Mouse (Mus musculus) embryonic stem cell, embryonic (primary cell): Measurements from ENCODE around the gene AC134908.4.

Experiments
- CTCF ChIA-PET, 4 experiments: fragments of 300-600 bp in 2 of 4; fragments of 350-600 bp in 2 of 4; sonication (Branson Sonifier 250); formaldehyde crosslinking; loops; one replicate each; lab custom pipeline; 2022; ENCODE audit warnings: inconsistent platforms in 2 of 4; lab: Charles Lee
- POLR2A ChIA-PET, 4 experiments: fragments of 300-600 bp in 2 of 4; fragments of 350-600 bp in 2 of 4; sonication (Branson Sonifier 250); formaldehyde crosslinking; loops; one replicate each; lab custom pipeline; 2022; ENCODE audit warnings: antibody characterized with exemption in 4 of 4, inconsistent platforms in 1 of 4; lab: Charles Lee

AC134908.4 gene

DNA sequence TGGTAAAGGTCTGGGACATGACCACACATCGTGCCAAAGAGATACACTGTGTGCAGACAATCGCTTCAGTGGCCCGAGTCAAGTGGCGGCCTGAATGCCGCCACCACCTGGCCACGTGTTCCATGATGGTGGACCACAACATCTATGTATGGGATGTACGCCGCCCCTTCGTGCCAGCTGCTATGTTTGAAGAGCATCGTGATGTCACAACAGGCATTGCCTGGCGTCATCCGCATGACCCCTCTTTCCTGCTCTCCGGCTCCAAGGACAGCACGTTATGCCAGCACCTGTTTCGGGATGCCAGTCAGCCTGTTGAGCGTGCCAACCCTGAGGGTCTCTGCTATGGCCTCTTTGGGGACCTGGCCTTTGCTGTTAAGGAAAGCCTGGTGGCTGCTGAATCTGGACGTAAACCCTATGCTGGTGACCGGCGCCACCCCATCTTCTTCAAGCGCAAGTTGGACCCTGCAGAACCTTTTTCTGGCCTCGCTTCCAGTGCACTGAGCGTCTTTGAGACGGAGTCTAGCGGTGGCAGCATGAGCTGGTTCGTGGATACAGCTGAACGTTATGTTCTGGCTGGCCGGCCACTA is 30.6 kb upstream of the AC134908.4 start:
- POLR2A ChIA-PET, result interaction anchor here in 2 of 4 experiments (0.9 to 4.4 kb wide), 8 partner anchors 7 to 286 kb away, joined by 3 to 44 read pairs (median 4); partner anchors contain the start of genes Haghl (in 1 of the 2), Rhbdl1 (in 1 of the 2) and Stub1 (in 1 of the 2)
- CTCF ChIA-PET, result no interaction called here

DNA sequence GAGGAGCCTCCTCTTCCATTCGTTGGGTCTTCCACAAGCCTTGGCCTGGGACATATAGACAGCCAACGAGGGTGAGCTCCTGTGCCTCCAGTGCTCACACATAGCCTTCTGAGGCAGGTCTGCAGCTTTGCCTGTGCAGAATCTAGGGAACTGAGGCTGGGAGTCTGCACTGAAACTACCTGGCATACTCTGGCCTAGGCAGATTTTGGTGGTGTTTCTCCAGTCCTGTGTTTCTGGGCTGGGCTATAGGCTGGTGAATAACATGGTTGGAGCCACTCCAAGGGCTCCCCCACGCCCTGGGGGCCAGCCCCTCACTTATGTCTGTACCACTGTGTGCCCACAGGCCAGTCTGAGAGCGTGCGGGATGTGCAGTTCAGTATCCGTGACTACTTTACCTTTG is 29.9 kb upstream of the AC134908.4 start:
- POLR2A ChIA-PET, result interaction anchor here in 3 of 4 experiments (0.7 to 4.4 kb wide), 7 partner anchors 8 to 399 kb away, joined by 3 to 60 read pairs (median 4); partner anchors contain the start of genes Stub1 (in 2 of the 3), Haghl (in 1 of the 3) and Rhbdl1 (in 1 of the 3)
- CTCF ChIA-PET, result no interaction called here

DNA sequence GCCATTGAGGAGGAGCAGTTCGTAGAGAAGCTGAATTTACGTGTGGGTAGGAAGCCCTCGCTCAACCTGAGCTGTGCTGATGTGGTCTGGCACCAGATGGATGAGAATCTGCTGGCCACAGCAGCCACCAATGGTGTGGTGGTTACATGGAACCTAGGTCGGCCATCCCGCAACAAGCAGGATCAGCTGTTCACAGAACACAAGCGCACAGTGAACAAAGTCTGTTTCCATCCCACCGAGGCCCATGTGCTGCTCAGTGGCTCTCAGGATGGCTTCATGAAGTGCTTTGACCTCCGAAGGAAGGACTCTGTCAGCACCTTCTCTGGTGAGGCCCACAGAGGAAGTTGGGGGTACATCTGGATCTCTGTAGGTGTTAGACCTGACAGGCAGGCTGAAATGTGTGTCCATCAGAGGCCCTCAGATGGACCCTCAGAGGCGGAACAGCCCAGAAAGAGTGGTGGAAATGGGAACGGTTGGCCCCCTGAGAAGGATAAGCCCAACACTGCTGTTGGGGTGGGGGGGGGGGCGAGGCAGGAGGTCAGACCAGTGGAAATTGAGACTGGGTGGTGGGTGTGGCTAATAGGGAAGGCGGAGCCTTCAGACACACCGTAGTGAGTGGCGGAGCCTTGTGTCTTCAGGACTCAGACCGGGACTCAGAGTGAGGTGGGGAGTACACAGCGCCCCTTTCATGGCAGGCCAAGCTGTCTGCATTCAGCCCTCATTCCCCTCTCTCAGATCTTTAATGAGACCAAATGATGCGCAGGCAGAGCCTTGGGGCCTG is 29.1 kb upstream of the AC134908.4 start:
- ChIA-PET CTCF (interaction anchor here in 1 of 4 experiments (1.0 to 1.5 kb wide), 2 partner anchors 8 to 12 kb away, joined by 3 to 4 read pairs; partner anchors contain the start of gene Stub1), POLR2A (interaction anchor here (0.7 to 4.4 kb wide), 12 partner anchors 8 to 399 kb away, joined by 3 to 60 read pairs (median 4); partner anchors contain the start of genes Rhbdl1 (in 2 of the 4), Stub1 (in 2 of the 4) and Mcrip2 (in 1 of the 4))

DNA sequence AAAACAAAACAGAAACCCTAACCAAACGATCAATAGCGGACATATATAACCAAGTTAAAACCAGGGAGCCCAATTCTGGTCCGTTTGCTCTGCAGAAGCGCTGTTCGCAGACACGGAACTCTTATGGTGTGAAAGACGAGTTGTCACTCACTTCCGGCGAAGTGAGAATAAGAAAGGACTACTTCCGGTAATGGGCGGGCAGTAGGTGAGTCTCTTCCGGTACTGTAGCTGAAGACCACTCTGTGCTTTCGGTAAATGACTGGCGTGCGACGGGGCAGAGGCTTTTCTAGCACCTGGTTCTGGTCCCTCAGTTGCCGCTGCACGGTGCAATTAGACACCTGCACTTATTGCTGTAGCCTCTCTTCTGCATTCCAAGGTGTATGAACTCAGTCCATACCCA is 28.0 kb upstream of the AC134908.4 start, which contains the start of gene Wdr24:
Gene Wdr24 (plus strand): TSS at position 176 of the 400 bp plus-strand sequence.
- CTCF ChIA-PET, result interaction anchor here in 2 of 4 experiments (1.2 to 1.5 kb wide), 3 partner anchors 9 to 308 kb away, joined by 3 to 11 read pairs (median 3); partner anchors contain the start of gene Stub1 (in 2 of the 2)
- POLR2A ChIA-PET, result interaction anchor here (0.5 to 4.4 kb wide), 18 partner anchors 9 to 97 kb away, joined by 3 to 60 read pairs (median 6); partner anchors contain the start of genes Stub1 (in 3 of the 4), Rhbdl1 (in 2 of the 4), Fam173a (in 1 of the 4) and Mcrip2 (in 1 of the 4)

DNA sequence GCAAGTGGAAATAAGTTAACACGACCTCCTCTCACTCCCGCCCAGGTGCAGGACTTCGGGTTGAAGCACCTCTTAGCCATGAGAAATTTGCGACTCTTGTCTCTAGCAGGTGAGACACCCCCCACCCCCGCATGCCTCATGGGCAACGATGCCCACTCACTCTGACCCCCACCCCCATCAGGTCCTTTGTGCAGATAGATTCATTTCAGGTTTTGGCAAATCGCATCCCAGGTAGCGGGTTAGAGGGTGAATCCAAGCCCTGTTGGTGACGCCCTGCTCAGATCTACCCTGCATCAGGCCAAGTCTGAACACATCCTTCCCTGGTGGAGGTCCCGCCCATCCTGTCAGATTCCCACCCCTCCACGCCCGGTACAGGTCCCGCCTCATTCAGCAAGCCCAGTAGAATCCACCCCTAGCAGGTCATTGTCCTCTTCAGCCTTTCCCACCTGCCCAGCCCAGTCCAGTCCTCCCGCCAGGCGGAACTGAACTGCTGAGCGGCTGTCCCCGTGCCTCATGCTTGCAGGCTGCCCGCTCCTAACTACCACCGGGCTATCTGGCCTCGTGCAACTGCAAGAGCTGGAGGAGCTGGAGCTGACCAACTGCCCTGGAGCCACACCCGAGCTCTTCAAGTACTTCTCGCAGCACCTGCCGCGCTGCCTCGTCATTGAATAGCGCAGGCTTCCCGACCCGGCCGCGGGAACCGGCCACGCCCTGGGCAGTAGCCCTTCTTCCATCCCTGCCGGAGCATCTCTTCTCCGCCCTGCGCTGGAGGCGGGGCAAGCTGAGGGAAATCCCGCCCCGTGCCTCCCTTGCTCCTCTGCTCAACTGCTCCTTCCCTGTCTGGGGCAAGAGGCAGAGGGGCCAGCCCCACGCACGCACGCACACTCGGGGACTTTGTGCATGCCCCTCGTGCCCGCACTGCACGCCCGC is 23.7 kb upstream of the AC134908.4 start:
- ChIA-PET POLR2A (interaction anchor here in 3 of 4 experiments (0.5 to 10.0 kb wide), 19 partner anchors 9 to 546 kb away, joined by 3 to 92 read pairs (median 3); partner anchors contain the start of genes Jmjd8 (in 3 of the 3), Stub1 (in 3 of the 3), Fbxl16 (in 2 of the 3) and Chtf18 (in 1 of the 3)), CTCF (interaction anchor here in 2 of 4 experiments (0.6 to 1.1 kb wide), 6 partner anchors 14 to 304 kb away, joined by 3 to 4 read pairs (median 4); partner anchors contain the start of genes Mcrip2 (in 1 of the 2), Mrpl28 (in 1 of the 2) and Stub1 (in 1 of the 2))

DNA sequence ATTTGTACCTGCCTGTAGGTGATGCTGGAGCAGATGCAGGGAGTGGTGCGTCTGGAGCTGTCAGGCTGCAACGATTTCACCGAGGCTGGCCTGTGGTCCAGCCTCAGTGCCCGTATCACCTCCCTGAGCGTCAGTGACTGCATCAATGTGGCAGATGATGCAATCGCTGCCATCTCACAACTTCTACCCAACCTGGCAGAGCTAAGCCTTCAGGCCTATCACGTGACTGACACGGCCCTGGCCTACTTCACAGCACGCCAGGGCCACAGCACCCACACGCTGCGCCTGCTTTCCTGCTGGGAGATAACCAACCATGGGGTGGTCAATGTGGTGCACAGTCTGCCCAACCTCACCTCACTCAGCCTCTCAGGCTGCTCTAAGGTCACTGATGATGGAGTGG is 22.2 kb upstream of the AC134908.4 start:
- CTCF ChIA-PET, result interaction anchor here in 3 of 4 experiments (0.6 to 1.5 kb wide), 6 partner anchors 16 to 367 kb away, joined by 3 to 6 read pairs (median 4); partner anchors contain the start of gene Wdr90 (in 1 of the 3)
- POLR2A ChIA-PET, result interaction anchor here in 2 of 4 experiments (0.6 to 10.0 kb wide), 11 partner anchors 9 to 435 kb away, joined by 3 to 92 read pairs (median 3); partner anchors contain the start of genes Stub1 (in 2 of the 2), Fbxl16 (in 1 of the 2), Jmjd8 (in 1 of the 2) and Luc7l (in 1 of the 2)

DNA sequence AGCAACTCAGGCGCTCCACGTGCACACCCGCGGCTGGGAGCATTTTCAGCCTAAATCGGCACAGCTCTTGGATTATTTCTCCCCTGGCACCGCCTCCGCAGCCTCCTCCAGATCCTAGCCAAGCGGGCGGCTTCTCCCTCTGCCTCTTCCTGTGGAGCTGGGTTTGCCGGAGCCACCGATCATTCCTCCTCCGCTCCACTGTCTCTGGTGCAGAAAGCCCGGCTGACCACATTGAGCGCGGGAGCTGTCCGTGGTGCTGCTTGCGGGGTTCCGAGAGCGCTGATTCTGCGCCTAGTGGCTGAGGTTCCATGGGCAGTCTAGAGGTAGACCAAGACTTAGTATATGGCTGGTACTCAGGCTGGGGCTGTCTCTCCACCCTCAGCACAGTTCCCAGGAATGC is 18.0 kb upstream of the AC134908.4 start:
- CTCF ChIA-PET, result interaction anchor here (0.5 to 1.9 kb wide), 21 partner anchors 9 to 1122 kb away, joined by 3 to 6 read pairs (median 3); partner anchors contain the start of genes Stub1 (in 2 of the 4), Chtf18 (in 1 of the 4), Rhot2 (in 1 of the 4) and Rpusd1 (in 1 of the 4)
- POLR2A ChIA-PET, result interaction anchor here (0.6 to 10.0 kb wide), 22 partner anchors 9 to 1103 kb away, joined by 3 to 92 read pairs (median 4); partner anchors contain the start of genes Wdr24 (in 3 of the 4), Chtf18 (in 2 of the 4), Rpusd1 (in 2 of the 4) and Stub1 (in 2 of the 4)

DNA sequence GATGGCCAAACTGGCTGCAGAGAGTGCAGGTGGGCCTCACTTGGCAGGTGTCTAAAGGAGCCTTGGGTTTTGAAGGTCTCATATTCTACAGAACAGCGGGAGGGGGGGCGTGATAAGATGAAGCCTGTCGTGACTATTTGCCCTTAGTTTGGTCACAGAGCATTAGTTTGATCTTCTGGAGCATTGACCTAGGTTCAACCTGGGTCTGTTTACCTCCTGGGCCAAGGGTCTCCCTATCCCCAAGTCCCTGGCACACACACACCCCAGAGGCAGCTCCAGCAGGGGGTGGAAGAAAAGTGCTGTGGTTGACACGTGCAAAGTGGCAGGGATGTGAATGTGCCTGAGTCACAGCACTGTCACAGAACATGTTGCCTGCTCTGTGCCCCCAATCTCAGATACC is 15.4 kb upstream of the AC134908.4 start:
- ChIA-PET CTCF (no interaction called here), POLR2A (no interaction called here)

DNA sequence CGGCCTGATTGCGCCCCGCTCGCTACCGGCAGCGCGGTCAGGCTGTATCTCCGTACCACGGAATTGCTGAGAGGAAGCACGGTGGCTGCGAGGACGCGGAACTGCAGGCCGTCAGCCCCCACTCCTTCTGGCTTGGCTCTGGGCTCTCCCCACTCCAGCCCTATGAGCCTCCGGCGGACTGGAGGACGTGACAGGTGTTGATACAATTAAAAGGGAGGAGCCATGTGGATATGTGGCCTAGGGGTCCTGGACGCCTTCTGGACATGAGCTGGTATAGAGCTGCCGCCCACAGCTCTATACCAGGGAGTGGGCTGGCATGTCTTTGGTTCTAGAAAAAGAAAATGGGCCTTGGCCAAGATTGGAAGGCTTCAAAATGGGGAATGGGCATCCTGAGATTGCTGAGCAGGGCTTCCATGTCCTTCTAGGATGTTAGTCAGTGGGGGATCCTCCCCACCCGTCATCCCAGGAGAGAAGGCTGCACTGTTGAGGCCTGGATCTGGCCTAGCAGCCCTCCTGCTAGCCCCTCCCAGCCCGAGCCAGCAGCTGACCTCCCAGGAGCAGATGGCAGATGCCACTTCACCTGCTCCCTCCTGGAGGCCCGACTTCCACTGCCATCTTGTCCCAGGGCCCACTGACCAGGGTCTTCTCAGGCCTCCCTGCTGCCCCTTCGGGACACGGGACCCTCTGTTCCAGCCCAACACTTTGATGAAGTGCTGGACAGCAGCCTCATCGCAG is 14.3 kb upstream of the AC134908.4 start:
- ChIA-PET POLR2A (interaction anchor here in 3 of 4 experiments (0.5 to 2.8 kb wide), 17 partner anchors 8 to 565 kb away, joined by 3 to 16 read pairs (median 4); partner anchors contain the start of genes Metrn (in 3 of the 3), Haghl (in 1 of the 3), Jmjd8 (in 1 of the 3) and Stub1 (in 1 of the 3)), CTCF (interaction anchor here in 3 of 4 experiments (0.7 to 1.5 kb wide), 6 partner anchors 13 to 239 kb away, joined by 3 to 5 read pairs (median 3); partner anchors contain the start of genes Metrn (in 1 of the 3), Narfl (in 1 of the 3) and Sox8 (in 1 of the 3))

DNA sequence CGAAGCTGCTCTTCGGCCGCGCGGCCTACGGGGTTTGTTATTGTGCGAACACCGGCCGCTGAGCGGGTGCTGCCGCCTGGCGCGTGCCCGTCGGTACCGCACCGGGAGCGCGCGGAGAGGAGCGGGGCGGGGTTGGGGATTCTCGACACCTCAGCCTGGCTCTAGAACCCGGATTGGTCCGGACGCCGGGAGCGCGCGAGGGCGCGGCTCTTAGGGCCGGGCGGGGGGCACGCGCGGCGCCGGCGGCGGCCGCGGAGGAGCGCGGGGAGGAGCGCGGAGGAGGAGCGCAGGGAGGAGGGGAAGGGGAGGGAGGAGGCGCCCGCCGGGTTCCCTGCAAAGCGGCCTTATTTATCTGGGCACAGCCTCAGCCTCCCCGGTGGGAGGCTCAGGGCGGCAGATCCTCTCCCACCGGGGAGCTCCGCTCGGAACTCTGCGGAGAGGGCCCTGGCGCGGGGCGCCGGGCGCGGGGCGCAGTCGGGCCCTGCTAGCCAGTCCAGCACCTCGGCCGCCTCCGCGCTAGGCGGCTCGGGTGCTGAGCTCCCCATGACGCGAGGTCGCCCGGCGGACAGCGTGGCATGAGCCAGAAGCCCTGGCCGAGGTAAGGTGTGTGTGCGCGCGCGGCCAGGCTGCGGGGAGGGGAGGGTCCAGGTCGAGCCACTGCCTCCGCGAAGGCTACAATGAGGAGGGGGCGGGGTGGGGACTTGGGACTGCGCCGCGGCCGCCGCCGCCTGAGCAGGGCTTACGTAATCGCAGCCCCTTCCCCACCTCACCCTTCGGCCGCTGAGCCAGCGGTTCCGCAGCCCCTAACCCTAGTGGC is 13.5 kb upstream of the AC134908.4 start, which contains the start of gene Fbxl16:
Gene Fbxl16 (plus strand): TSS at position 297 of the 817 bp plus-strand sequence.
- POLR2A ChIA-PET, result interaction anchor here in 3 of 4 experiments (0.5 to 2.8 kb wide), 21 partner anchors 9 to 564 kb away, joined by 3 to 12 read pairs (median 3); partner anchors contain the start of genes Metrn (in 3 of the 3), Stub1 (in 2 of the 3), Chtf18 (in 1 of the 3) and Haghl (in 1 of the 3)
- CTCF ChIA-PET, result interaction anchor here in 3 of 4 experiments (0.7 to 1.9 kb wide), 8 partner anchors 12 to 241 kb away, joined by 3 to 11 read pairs (median 3); partner anchors contain the start of genes Metrn (in 3 of the 3), Narfl (in 1 of the 3) and Sox8 (in 1 of the 3)

DNA sequence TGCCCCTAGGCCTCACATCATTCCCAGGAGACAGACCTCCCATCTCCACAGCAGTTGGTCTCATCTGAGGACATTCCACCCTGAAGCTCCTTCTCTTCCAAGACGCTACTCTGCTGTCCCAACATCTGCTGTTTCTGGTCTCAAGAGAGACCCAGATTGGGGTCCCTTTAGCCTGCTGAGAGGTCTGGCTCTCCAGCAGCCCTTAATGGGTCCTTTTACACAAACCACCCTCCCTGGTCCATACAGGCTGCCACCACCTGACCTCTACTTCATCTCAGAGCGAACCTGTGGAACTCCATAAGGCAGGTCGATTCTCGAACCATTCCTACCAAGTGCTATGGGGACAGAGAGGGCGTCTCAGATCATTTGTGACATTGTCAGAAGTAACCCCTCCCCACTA is 12.6 kb upstream of the AC134908.4 start:
- ChIA-PET CTCF (interaction anchor here in 3 of 4 experiments (0.5 to 1.9 kb wide), 8 partner anchors 11 to 1599 kb away, joined by 3 to 11 read pairs (median 3); partner anchors contain the start of genes Gng13 (in 1 of the 3), Metrn (in 1 of the 3), Narfl (in 1 of the 3) and Ntn3 (in 1 of the 3)), POLR2A (interaction anchor here in 3 of 4 experiments (0.9 to 2.8 kb wide), 12 partner anchors 10 to 302 kb away, joined by 3 to 12 read pairs (median 6); partner anchors contain the start of genes Stub1 (in 2 of the 3), Chtf18 (in 1 of the 3), Haghl (in 1 of the 3) and Metrn (in 1 of the 3))

DNA sequence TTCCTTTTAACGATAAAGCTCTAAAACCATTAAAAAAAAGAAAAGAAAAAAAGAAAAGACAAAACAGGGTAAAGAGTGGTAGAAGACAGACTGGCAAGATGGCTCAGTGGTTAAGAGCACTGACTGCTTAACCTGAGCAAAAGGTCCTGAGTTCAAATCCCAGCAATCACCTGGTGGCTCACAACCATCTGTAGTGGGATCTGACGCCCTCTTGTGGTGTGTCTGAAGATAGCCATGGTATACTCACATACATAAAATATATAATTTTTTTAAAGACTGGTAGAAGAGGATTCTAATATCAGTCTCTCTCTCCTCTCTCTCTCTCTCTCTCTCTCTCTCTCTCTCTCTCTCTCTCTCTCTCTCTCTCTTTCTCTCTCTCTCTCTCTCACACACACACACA is 12.0 kb upstream of the AC134908.4 start:
- CTCF ChIA-PET, result interaction anchor here in 3 of 4 experiments (0.5 to 1.9 kb wide), 5 partner anchors 63 to 1627 kb away, joined by 3 to 11 read pairs (median 5); partner anchors contain the start of genes Gng13 (in 1 of the 3) and Ntn3 (in 1 of the 3)
- POLR2A ChIA-PET, result interaction anchor here in 3 of 4 experiments (0.6 to 2.8 kb wide), 10 partner anchors 9 to 952 kb away, joined by 3 to 12 read pairs (median 6); partner anchors contain the start of genes Chtf18 (in 1 of the 3), Haghl (in 1 of the 3), Metrn (in 1 of the 3) and Rpusd1 (in 1 of the 3)

DNA sequence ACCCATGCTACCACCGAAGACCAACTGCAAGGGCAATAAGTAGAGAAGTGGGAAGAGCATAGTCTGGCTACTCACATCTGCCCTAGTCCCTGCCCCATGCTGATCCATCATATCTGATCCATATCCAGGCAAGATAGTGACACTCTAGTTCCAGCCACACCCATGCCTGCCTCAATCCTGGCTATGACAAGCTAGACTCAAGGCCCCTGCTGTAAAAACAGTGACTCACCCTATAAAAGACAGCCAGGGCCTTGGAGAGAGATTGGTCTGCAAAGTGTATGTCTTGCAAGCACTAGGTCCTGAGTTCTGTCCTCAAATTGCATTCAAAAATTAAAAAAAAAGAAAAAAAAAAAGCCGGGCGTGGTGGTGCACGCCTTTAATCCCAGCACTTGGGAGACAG is 11.0 kb upstream of the AC134908.4 start:
- ChIA-PET CTCF (no interaction called here), POLR2A (interaction anchor here in 2 of 4 experiments (0.6 to 1.8 kb wide), 7 partner anchors 8 to 650 kb away, joined by 3 to 8 read pairs (median 5); partner anchors contain the start of genes Metrn (in 2 of the 2) and Stub1 (in 1 of the 2))
